16 mouse cellular contexts compared by ENCODE assay signal in genomic region chr4:59335101-59335500, GRCm38 (mm10).
"Had no signal": no experiment of that assay in that cellular context is flagged by ENCODE, and none has a peak within 500 bp of the region (broad histone marks: within the 10 kb centered on the region; RNA-seq: fewer than 3 reads in every experiment).

No protein-coding gene starts in this region.

- H3K9me3 ChIP-seq: limb, embryonic 10.5 days; limb, embryonic 13.5 days; liver, embryonic 13.5 days had no signal

- H3K4me2 ChIP-seq: limb, embryonic 13.5 days; liver, embryonic 13.5 days; lung, embryonic 14.5 days had no signal

- H3K36me3 ChIP-seq: limb, embryonic 10.5 days; limb, embryonic 13.5 days had no signal

- H3K9ac ChIP-seq: limb, embryonic 13.5 days; liver, embryonic 13.5 days; lung, embryonic 14.5 days had no signal

- DNase-seq: kidney, adult 18-20 months; kidney, adult 9 months; kidney, postnatal 14 days; kidney, postnatal 4 days; liver; liver, embryonic 13.5 days; lung, embryonic 14.5 days; midbrain, embryonic 14.5 days had no signal

- H3K27me3 ChIP-seq: limb, embryonic 13.5 days; liver, embryonic 13.5 days had no signal

- ATAC-seq: hindbrain, postnatal 0 days; inflammation-experienced regulatory T-cells, adult 6 months; intestine, embryonic 16.5 days; lung, postnatal 0 days had no signal

- H3K27ac ChIP-seq: hindbrain, postnatal 0 days; limb, embryonic 10.5 days; liver, embryonic 13.5 days; macrophage; stomach, postnatal 0 days had no signal

- H3K4me3 ChIP-seq: limb, embryonic 10.5 days; limb, embryonic 13.5 days; liver, embryonic 13.5 days had no signal
